Mouse (Mus musculus): ENCODE results near the gene Nab1.

Gene Nab1

DNA sequence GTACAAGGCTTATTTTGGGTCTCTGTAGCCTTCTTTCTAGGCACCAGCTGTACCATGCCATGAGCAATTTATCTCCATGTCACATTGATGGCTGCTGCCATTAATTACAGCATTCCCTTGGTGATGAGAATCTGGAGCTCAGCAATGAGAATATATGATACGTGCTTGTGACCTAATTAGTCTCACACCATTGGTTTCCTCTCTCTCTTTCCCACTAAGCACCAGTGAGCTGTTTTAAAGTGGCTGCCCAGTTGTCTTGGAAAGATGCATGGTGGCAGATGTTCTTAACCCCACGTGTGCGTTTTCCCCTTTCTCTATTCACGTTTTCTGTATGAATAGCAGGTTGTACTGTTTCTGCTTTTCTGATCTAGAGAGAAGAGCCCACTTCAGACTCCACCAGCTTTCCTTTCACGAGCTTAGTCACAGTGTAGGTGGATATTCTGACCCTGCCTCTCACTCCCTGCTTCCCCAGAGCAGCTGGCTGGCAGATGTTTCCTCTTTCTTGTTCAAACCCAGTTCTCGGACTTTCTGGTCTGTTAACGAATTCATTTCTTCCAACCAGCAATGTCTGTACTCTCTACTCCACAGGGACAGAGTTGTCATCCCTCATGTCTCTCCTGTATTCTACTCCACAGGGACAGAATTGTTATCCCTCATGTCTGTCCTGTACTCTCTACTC lies 29.5 kb downstream of the Nab1 start:
- no peak for DNase-seq

DNA sequence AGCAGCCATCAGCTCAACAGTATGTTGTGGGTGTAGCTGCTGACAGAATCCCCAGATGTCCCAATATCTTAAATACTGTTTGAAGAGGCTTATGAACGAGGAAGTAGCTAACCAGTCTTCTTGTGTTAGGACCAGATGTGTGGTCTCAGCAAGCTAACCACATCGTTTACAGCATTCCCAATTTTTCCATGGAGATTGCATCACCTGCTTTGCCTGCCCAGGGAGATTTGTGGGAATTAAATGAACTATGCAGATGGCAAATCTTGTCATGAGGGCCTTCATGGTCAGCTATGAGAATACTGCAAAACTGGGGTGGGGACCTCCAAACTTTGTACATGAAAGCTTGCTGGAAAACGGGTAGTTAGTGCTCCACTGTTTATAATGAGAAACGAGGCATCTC lies 30.2 kb downstream of the Nab1 start:
- DNase-seq = no peak

DNA sequence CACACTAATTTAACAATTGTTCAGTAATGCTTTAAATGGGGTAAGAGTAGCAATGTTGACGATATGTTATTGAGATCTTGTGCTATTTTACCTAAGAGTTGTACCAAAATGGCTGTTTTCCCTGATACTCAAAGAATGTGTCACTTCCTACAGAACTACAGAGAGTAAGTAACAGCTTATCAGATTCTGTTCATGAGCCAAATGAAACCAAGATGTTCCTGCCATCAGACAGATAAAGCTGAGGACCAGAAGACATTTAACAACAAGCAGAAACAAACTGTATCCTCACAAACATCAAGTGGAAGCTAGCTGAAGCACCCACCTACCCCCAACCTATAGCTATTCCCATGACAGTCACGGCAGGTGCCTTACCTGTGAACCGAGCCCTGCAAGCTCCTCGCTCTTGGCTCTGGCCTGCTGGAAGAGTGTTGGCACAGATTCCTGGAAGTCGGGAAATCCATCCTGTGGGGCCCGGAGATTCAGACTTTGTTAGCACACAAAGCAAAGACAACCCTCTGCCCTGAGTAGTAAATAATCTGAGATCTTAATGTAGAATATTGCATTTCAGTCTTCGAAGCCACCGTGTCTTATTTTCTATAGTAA lies 33.9 kb downstream of the Nab1 start:
- no peak for DNase-seq

DNA sequence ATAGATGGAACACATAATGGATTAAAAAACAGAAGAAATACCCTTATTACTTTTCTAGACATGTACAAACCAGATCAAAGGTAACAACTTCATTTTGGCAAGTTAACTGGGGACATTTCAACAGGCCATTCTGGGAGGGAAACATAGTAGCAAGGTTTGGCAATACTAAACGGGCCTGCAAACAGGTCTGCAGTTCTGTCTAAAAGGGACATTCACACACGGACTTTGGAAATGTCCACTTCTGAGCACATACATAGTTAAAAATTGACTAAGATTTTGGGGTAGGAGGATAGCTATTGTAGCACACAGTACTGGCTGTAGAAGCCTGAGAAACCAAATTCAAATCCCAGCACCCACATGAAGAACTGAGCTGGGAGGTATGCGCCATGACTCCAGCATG lies 34.6 kb downstream of the Nab1 start:
- no peak for DNase-seq

DNA sequence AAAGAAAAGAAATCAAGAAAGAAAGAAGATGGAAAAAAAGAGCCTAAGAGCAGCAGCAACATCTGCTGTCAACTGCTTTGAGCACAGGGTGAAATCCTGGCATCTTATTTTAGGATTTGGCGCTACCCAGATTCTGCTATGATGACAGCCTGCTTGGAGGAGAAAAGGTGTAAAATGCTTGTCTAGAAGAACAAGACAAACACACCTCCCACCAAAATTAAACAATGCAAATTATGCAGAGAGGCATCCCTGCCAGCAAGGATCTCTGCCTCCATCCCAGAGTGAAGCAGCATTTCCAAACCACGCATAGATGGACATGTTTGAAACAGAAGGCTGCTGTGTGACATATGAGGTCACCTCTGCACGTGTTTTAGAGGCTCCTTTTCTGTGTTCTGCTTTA lies 35.2 kb downstream of the Nab1 start:
- no peak for DNase-seq

DNA sequence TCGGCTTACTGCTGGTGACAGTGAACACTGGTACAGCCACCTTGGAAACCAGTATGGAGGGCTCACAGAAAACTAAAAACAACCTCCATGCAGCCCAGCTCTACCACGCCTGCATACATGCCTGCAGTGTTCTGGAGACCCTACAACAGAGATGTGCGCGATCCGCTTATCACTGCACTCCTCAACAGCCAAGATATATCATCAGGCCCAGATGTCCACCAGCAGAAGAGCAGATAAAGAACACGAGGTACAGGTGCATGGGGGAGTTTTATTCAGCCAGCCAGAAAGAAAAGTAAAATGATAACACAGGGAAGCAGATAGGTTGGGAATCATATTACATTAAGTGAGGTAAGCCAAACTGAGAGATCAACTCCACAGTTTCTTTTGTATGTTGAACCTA lies 37.2 kb downstream of the Nab1 start:
- DNase-seq = no peak

DNA sequence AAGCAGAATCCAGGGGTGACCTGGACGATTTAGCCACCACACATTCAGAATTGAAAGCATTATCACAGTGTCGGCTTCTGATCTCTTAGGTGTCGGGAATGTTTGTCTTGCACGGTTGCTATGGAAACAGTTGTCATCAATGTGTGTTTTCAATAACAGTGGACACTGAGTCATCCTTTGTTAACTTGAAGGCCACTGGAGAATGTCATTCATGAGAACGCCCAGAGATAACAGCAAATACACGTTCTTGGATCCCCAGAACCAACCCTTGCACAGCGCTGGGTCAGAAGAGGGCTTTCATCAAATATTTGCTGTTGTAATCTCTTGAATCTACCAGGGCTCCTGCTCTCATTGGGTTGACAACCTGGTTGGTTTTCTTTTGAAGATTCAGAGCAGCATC lies 43.9 kb downstream of the Nab1 start:
- DNase-seq = no peak

DNA sequence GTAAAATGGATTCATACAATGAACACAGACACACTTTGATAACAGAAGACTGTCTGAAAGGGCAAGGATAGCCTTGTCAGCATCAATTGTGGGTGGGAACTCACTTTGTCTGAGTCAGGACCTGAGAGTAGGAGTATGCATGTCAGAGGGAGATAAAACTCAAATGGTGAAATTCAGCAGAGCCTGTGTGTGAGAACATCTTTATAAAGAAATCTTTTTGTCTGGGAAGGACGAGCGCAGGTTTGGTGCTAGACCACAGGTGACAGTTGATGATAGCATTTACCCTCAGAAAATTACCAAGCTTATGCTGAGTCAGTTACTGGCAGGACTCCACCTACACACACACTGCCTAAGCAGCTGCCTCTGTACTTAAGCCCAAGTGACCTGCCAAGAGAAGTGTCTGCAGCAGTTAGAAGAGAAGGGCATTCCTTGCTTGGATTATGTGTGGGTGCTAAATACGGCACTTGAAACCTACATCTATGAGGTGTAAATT lies 45.9 kb downstream of the Nab1 start:
- peak; percentile 31 for DNase-seq

DNA sequence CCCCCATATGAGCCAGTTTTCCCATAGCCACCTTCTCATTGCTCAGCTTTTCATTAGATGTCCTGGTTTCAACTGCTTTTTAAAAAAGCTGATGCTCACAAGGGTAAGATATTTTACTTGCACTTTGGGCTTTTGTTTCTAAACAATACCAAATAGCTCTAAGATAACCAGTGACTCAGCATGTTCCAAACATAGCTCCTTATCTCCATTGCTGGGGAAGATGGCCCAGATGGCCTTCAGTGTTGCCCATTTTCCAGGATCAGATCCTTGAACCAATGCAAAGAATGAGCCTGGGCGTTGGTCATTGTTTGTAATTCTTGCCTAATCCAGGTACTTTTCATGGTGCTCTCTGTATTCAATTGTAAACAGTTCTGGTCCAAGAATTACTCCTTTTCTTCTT lies 49.1 kb downstream of the Nab1 start:
- no peak for DNase-seq

DNA sequence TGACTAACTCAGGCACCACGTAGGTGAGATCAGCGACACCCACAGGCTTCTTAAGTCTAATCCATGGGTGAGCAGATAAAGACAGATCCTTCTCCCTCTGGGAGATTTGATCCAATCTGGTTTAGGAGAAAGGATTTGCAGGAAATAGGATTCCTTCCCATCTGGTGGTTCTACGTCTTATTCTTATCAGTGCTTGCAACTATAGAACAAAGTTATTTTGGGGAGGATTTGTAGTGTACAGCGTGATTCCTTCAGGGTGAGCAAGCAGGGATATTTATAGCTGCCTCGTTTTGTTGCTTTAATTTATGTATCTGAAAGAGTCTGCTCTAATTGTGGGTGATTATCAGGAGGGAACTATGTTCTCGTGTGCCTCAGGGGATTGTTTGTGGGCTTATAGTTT lies 64.6 kb downstream of the Nab1 start:
- DNase-seq = no peak

DNA sequence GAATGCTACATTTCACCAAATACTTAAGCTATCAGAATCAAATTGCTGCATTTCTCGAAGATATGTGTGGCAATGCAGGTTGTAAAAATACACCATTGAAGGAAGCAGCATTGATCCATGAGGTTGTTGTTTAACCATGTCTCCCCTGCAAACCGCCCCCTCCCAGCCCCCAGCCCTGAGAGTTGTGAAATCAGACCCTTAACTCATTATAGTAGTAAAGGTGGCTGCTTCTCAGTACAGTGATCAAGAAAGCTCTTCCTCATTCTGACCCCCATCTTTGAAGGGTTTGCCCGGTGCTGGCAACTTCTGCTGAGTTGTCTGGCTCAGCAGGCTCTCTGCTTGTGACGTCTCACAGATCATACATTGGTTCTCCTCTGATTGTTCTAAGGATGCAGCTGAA lies 66.4 kb downstream of the Nab1 start:
- no peak for DNase-seq

DNA sequence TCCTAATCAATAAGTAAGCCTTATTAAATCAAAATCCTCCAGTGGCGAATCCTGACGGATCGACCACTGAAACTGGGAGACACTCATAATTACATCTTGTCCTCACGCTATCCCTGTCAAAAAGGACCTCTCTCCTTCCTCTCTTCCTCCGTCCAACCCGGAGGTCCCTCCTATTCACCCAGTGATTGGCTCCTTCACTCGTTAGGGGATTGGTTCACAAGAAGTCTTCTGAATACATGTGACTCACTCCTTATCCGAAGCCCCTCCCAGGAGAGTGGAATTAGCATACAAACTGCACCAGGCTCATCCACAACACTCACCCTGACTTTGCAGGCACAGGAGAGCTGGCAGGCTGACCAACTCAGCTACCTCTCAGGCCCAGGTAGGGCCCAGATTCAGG lies 68.7 kb downstream of the Nab1 start:
- DNase-seq = no peak

DNA sequence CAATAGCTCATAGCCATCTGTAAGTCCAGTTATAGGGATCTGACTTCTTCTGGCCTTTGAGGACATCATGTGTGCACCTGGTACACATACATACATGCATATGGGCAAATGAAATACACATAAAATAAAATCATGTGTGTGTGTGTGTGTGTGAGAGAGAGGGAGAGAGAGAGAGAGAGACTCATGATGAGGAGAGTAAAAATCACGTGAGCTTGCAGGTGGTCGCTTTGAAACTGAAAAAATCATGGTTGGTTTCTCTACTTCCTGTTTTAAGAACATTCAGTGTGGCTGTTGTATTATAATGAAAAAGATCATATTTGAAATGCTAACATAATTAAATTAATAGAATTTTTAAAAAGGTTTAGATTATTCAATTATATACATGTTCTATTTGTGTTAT lies 69.9 kb downstream of the Nab1 start:
- DNase-seq = no peak

DNA sequence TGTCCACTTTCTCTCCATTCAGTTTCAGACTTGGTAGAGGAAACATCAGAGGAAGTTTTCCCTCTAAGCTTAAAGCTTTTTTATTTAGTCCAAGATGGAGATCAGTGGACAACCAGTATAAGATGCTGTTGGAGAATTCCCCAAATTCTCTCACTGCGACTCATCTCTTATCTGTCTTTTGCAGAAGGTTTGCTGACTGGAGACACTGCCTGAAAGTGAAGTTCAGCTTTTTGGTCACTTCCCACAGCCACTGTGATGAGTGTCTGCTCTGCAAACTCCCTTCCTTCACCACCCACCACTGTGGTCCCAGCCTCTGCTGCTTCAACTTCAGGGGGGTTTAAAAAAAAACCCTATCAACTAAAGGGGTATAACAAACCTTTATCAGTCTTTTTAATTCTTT lies 70.4 kb downstream of the Nab1 start:
- no peak for DNase-seq

DNA sequence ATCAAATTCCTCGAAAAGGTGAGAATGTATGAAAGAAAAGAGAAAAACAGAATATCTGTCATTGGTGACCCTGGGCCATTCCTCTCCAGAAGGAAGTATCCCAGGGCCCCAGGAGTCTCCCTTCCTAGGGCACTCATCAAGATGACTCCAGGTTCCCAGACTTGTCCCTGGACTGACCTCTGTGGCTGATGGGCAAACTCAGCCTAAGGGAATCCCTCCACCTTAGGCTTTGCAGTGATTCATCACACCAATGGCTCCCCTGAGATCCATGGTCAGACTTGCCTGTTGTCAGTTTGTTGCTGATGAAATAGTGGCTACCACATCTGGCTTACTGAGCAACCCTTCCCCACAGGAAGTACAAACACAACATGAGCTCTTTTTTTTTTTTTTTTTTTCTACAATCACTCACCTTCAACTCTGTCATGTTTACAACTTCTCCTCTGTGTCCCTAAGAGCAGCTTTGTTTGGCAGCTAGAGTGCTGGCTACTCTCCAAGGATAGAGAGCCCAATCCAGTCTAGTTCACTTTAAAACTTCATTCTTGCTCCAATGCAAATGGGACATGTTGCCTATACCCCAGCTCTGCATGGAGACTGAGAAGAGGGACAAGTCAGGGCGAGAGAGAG lies 72.5 kb downstream of the Nab1 start:
- no peak for DNase-seq

DNA sequence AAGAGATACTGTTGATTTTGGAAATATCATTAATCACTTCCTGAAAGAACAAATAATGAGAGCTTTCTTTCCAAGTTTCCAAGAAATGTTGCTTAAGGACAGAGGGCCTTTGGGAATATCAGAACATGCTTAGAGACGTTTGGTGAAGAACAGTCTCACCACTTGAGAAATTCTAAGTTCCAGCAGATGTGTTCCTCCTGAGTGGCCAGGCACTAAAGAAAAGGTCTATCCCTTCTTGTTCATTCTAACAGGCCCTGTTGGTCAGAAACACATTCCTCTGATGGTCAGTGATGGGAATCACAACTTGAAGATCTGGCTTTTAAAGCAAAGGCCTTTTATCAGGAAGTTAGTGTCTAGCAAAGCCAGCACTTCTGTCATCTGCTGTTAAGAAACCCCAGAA lies 76.6 kb downstream of the Nab1 start:
- DNase-seq = no peak

DNA sequence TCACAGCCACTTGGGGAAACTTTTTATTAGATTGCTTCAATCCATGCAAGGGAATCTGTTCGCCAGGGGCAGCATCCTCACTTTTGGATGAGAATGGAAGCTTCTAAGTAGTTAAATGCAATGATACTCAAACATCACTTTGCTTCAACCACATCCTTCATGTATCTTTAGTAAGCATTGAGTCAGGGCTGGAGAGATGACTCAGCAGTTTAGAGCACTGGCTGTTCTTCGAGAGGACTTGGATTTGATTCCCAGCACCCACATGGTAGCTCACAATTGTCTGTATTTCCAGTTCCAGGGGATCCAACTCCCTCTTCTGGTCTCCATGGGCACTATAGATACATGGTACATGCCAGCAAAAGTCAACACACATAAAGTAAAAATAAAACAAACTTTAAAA lies 77.4 kb downstream of the Nab1 start:
- DNase-seq = no peak

DNA sequence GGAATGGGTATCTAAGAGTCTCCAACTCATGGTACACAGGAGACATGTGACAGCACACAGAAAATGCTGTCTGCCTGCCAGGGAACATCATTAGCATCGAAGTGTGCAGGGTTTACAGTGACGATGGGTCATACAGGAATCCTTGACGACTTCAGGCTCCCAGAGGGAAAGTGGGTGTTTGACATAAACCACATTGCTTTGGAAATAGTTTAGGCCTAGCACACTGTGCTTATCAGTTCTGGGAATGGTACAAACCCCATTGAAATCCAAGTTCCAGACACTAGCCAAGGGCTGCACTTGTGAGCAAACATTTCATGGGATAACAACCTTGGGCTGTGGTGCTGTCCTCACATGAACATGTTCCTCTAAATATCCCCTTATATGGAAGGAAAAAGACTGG lies 78.3 kb downstream of the Nab1 start:
- DNase-seq = no peak

DNA sequence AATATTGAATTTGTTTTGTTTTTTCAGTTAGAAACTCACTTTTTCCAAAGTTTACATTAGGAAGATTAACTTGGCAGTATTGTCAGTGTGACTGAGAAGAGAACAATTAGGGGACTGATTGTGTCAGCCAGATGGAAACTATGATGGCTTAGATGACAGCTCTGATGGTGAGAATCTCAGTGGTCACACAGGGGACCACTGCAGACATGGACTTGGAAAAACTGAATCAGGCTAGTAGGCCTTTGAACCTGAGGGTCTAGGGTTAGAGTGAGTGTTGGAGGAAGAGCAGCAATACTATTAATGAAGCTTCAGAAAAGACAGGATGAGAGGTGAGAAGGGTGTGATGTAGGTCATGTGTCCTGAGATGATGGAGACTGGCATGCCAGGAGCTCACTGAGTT lies 78.9 kb downstream of the Nab1 start:
- DNase-seq = no peak

DNA sequence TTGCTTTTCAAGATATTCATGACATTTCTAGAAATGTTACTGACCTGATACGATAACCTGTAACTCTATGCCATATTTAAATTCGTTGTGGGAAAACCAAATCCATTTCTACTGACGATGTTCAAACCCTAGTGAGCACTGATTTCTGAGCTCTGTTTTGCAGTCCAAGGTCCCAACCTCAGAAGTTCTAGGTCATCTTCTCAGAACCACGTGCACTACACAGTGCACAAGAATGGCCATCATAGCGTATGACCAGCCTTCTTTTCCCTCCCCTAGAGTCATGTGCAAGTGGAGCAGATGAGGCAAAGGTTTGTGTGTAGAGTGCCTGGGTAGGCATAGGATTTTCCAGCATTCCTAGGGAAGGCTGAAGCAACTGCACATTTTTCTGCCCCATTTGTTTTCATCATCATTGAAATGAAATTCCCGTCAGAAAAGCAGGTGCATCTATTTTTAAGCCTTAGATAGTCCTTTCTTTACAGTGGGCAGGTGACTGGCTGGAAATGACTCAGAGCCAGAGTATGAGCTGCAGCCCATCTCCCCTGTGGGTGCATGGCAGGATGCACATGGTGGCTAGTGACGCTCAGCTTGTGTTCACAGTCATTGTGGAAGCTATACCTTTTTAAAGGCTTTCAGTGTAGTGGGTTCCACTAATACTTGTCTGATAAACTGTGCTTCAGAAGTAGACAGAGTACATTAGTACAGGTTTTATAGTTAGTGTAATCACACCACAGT lies 81.2 kb downstream of the Nab1 start:
- no peak for DNase-seq

Measured in lung, postnatal 36 days (tissue).